Mouse (Mus musculus) small intestine, adult 2 months (tissue): ENCODE data around the gene Actl6b.

ENCODE experiments used
- CTCF ChIP-seq: fragments of 200-500 bp; IDR thresholded peaks from 2 replicates; pipeline ENCODE4 v1.5.1; 2012; ENCODE audit warnings: low read depth, mild to moderate bottlenecking, control low read depth, inconsistent platforms, low read length, moderate library complexity, mixed read lengths; ENCODE audit not compliant: insufficient replicate concordance, insufficient read length; ENCODE audit errors: extremely low read depth
- POLR2A ChIP-seq: fragments of 200-500 bp; IDR thresholded peaks from 2 replicates; pipeline ENCODE4 v1.6.1; 2012; ENCODE audit warnings: low read depth, mild to moderate bottlenecking, control low read depth, inconsistent platforms, low read length, moderate library complexity

GRCm38 (mm10) chr5:137600281-137600618 lies 46.9 kb downstream of the Actl6b start:
- TF ChIP-seq CTCF = no peak
- no peak for TF ChIP-seq POLR2A
